ENCODE assay signal across 8 mouse cellular contexts in genomic region chr17:86293247-86293744, GRCm38 (mm10).
DNase-seq lines count a peak whose midpoint lies in the region; ATAC-seq and TF ChIP-seq lines count a peak whose summit lies in the region.

No protein-coding gene starts in this region.

- peak; percentile 87 for DNase-seq in midbrain, embryonic 11.5 days (ENCODE audit: low spot score, missing footprints)
- DNase-seq in c-Kit-positive CD71-negative TER-119-negative erythroid progenitor cells, embryonic 14.5 days (ENCODE audit: low read depth) = peak; percentile 79
- DNase-seq in forebrain, postnatal 0 days = no peak
- DNase-seq in hindbrain, postnatal 0 days (ENCODE audit: low spot score) = peak; percentile 67
- DNase-seq in liver, embryonic 14.5 days (ENCODE audit: low read depth in 3 of 3, low spot score in 3 of 3) = peak; percentile 57 to 65 (median 63)
- DNase-seq in retina, adult 2 months (ENCODE audit: low read depth, low spot score) = peak; percentile 53
- DNase-seq in left cerebral cortex, postnatal 14 days (ENCODE audit: low spot score in 2 of 2) = no peak

- no peak for TF ChIP-seq EP300 in liver, embryonic 14.5 days (IDR thresholded peaks at IDR 0.05; ENCODE audit: low read depth)

- peak; percentile 55 for TF ChIP-seq CTCF in forebrain, postnatal 0 days (IDR thresholded peaks at IDR 0.05; ENCODE audit: low read depth)
- peak; percentile 58 for TF ChIP-seq CTCF in hindbrain, postnatal 0 days (IDR thresholded peaks at IDR 0.05; ENCODE audit: low read depth)
- TF ChIP-seq CTCF in liver, embryonic 14.5 days (IDR thresholded peaks at IDR 0.05; ENCODE audit: low read depth) = peak; percentile 66

- no peak overlapping the region for H3K9ac ChIP-seq in midbrain, embryonic 11.5 days (ENCODE audit: low read length)
- no peak overlapping the region for H3K9ac ChIP-seq in midbrain, embryonic 15.5 days
- no peak overlapping the region for H3K9ac ChIP-seq in forebrain, postnatal 0 days
- no peak overlapping the region for H3K9ac ChIP-seq in hindbrain, postnatal 0 days (replicated peaks; ENCODE audit: low read length)
- no peak overlapping the region for H3K9ac ChIP-seq in liver, embryonic 14.5 days (replicated peaks)

- no peak overlapping the region for H3K27ac ChIP-seq in midbrain, embryonic 11.5 days (ENCODE audit: low read depth, low read length)
- no peak overlapping the region for H3K27ac ChIP-seq in midbrain, embryonic 15.5 days
- no peak overlapping the region for H3K27ac ChIP-seq in forebrain, postnatal 0 days (ENCODE audit: low read depth, low read length)
- H3K27ac ChIP-seq in hindbrain, postnatal 0 days = no peak overlapping the region
- H3K27ac ChIP-seq in liver, embryonic 14.5 days = no peak overlapping the region

- no peaks in the 10 kb centered on the region for H3K4me1 ChIP-seq in midbrain, embryonic 11.5 days (ENCODE audit: control insufficient read depth, insufficient read depth, low read length)
- H3K4me1 ChIP-seq in midbrain, embryonic 15.5 days = no peaks in the 10 kb centered on the region
- no peaks in the 10 kb centered on the region; the same call in 1 of the 2 replicates for H3K4me1 ChIP-seq in forebrain, postnatal 0 days (ENCODE audit: insufficient read depth)
- 0 out of 2 replicates have a peak, but pooled peaks cover 4% of the 10 kb centered on the region for H3K4me1 ChIP-seq in hindbrain, postnatal 0 days (ENCODE audit: insufficient read depth, low read length)
- peaks cover 0 to 3% of the 10 kb centered on the region in 2 experiments; a peak in 2 of 4 replicates for H3K4me1 ChIP-seq in liver, embryonic 14.5 days (replicated peaks; ENCODE audit: control insufficient read depth in 2 of 2, insufficient read depth in 2 of 2, low read length in 1 of 2)

- H3K9me3 ChIP-seq in midbrain, embryonic 11.5 days (ENCODE audit: control insufficient read depth, low read length) = no peaks in the 10 kb centered on the region
- H3K9me3 ChIP-seq in midbrain, embryonic 15.5 days = no peaks in the 10 kb centered on the region
- no peaks in the 10 kb centered on the region for H3K9me3 ChIP-seq in forebrain, postnatal 0 days (ENCODE audit: low read length)
- H3K9me3 ChIP-seq in hindbrain, postnatal 0 days (ENCODE audit: low read length) = no peaks in the 10 kb centered on the region
- no peaks in the 10 kb centered on the region for H3K9me3 ChIP-seq in liver, embryonic 14.5 days (ENCODE audit: control insufficient read depth, low read length)

- 52% methylated on average over 9 of the region's 10 CpGs for WGBS in midbrain, embryonic 11.5 days
- 44% methylated on average over 10 of the region's 10 CpGs for WGBS in midbrain, embryonic 15.5 days
- WGBS in forebrain, postnatal 0 days = 61% methylated on average over 8 of the region's 10 CpGs
- 43% methylated on average over 10 of the region's 10 CpGs for WGBS in hindbrain, postnatal 0 days
- WGBS in liver, embryonic 14.5 days (ENCODE audit: insufficient replicate concordance) = 12% methylated on average over 10 of the region's 10 CpGs

- H3K4me3 ChIP-seq in midbrain, embryonic 11.5 days (ENCODE audit: low read depth, low read length) = no peak overlapping the region
- H3K4me3 ChIP-seq in midbrain, embryonic 15.5 days = no peak overlapping the region
- H3K4me3 ChIP-seq in forebrain, postnatal 0 days (ENCODE audit: low read depth, low read length) = no peak overlapping the region
- H3K4me3 ChIP-seq in hindbrain, postnatal 0 days (ENCODE audit: low read length) = no peak overlapping the region
- H3K4me3 ChIP-seq in liver, embryonic 14.5 days (ENCODE audit: insufficient read depth in 1 of 2, low read depth in 2 of 2, low read length in 2 of 2) = peak overlapping the region in 1 of 2 experiments; percentile 35; a peak in 2 of 4 replicates

- H3K4me2 ChIP-seq in midbrain, embryonic 11.5 days = no peak overlapping the region
- no peak overlapping the region for H3K4me2 ChIP-seq in midbrain, embryonic 15.5 days
- no peak overlapping the region for H3K4me2 ChIP-seq in forebrain, postnatal 0 days (ENCODE audit: low read depth)
- no peak overlapping the region for H3K4me2 ChIP-seq in hindbrain, postnatal 0 days (ENCODE audit: low read depth, low read length)
- peak overlapping the region; percentile 40 for H3K4me2 ChIP-seq in liver, embryonic 14.5 days (ENCODE audit: low read depth)

- ATAC-seq in midbrain, embryonic 11.5 days (ENCODE audit: low FRiP score) = peak; percentile 40; the same call in 1 of the 2 replicates
- ATAC-seq in midbrain, embryonic 15.5 days (replicated peaks) = no peak
- ATAC-seq in forebrain, postnatal 0 days = no peak
- ATAC-seq in hindbrain, postnatal 0 days = peak; percentile 38; the same call in 1 of the 2 replicates
- peak; percentile 69 for ATAC-seq in liver, embryonic 14.5 days (ENCODE audit: insufficient read depth)

- H3K27me3 ChIP-seq in midbrain, embryonic 11.5 days (ENCODE audit: control insufficient read depth, insufficient read depth, low read length) = no peaks in the 10 kb centered on the region
- H3K27me3 ChIP-seq in midbrain, embryonic 15.5 days (replicated peaks) = no peaks in the 10 kb centered on the region
- no peaks in the 10 kb centered on the region for H3K27me3 ChIP-seq in forebrain, postnatal 0 days (ENCODE audit: insufficient read depth, low read length)
- no peaks in the 10 kb centered on the region for H3K27me3 ChIP-seq in hindbrain, postnatal 0 days (ENCODE audit: insufficient read depth, low read length)
- H3K27me3 ChIP-seq in liver, embryonic 14.5 days (ENCODE audit: control insufficient read depth, insufficient read depth, low read length) = no peaks in the 10 kb centered on the region

- H3K36me3 ChIP-seq in midbrain, embryonic 11.5 days (ENCODE audit: control insufficient read depth, insufficient read depth, low read length) = no peaks in the 10 kb centered on the region
- H3K36me3 ChIP-seq in midbrain, embryonic 15.5 days (replicated peaks) = no peaks in the 10 kb centered on the region
- no peaks in the 10 kb centered on the region for H3K36me3 ChIP-seq in forebrain, postnatal 0 days (ENCODE audit: insufficient read depth)
- no peaks in the 10 kb centered on the region for H3K36me3 ChIP-seq in hindbrain, postnatal 0 days (ENCODE audit: insufficient read depth, low read length)
- no peaks in the 10 kb centered on the region for H3K36me3 ChIP-seq in liver, embryonic 14.5 days (replicated peaks; ENCODE audit: control insufficient read depth, insufficient read depth, low read depth)

- intact Hi-C loops in left cerebral cortex, postnatal 14 days (cut with DNase I) = loop anchor here (5.0 kb wide), 1 partner anchor 126 kb away; the partner anchor contains the start of gene Prkce

Comparison
In these comparisons a context has a peak if more than half of its experiments do, and no peak if none do; other contexts are left out.
1. ATAC-seq: peak in midbrain, embryonic 11.5 days (single experiment), hindbrain, postnatal 0 days (single experiment) and liver, embryonic 14.5 days (single experiment); none in midbrain, embryonic 15.5 days (single experiment) and forebrain, postnatal 0 days (single experiment).
2. DNase-seq: peak in midbrain, embryonic 11.5 days (single experiment), c-Kit-positive CD71-negative TER-119-negative erythroid progenitor cells, embryonic 14.5 days (single experiment), hindbrain, postnatal 0 days (single experiment), liver, embryonic 14.5 days (3 of 3) and retina, adult 2 months (single experiment); none in forebrain, postnatal 0 days (single experiment) and left cerebral cortex, postnatal 14 days (0 of 2).
3. Peak in every context shown above with its lines, with median percentiles within 50 percentile points of each other: CTCF ChIP-seq.